Mouse (Mus musculus) CH12.LX (cell line): ENCODE results near the gene Pusl1. TPM values are rescaled to one million over a fixed set of nuclear protein-coding genes. Genes with fewer than 3 reads are reported as not detected.

ENCODE experiments used
- DNase-seq: peaks from one replicate; pipeline ENCODE4 v3.0.0-alpha.2; 2013; ENCODE audit errors: extremely low read depth
- H3K27ac ChIP-seq: 2 replicates; pipeline ENCODE4 v1.5.1; 2012; ENCODE audit warnings: low read depth, mild to moderate bottlenecking, control low read depth, moderate library complexity; ENCODE audit not compliant: insufficient read depth
- H3K27me3 ChIP-seq: replicated peaks from 2 replicates; pipeline ENCODE3; 2012; ENCODE audit warnings: inconsistent platforms
- H3K36me3 ChIP-seq, 2 experiments: replicated peaks in 1 of 2; 2 replicates each; pipeline versions ENCODE3 to v1.6.1; 2012; ENCODE audit warnings: inconsistent platforms in 1 of 2, low read length in 1 of 2, mild to moderate bottlenecking in 1 of 2, mixed read lengths in 1 of 2, moderate library complexity in 1 of 2; ENCODE audit not compliant: control insufficient read depth in 1 of 2, insufficient read depth in 1 of 2
- H3K4me1 ChIP-seq, 2 experiments: 2 replicates each; pipeline ENCODE4 v1.6.1; 2012; ENCODE audit warnings: inconsistent platforms in 1 of 2, moderate library complexity in 1 of 2; ENCODE audit not compliant: insufficient read depth in 2 of 2, control insufficient read depth in 1 of 2
- H3K4me2 ChIP-seq: 2 replicates; pipeline ENCODE4 v1.6.1; 2012; ENCODE audit warnings: low read depth, mild to moderate bottlenecking, control low read depth; ENCODE audit not compliant: poor library complexity, insufficient read depth, severe bottlenecking
- H3K4me3 ChIP-seq, 3 experiments: fragments of 150-350 bp in 1 of 3; sonication (generic) in 1 of 3; replicated peaks in 1 of 3; 2 replicates each; pipeline versions ENCODE3 to v1.5.1; 2011 to 2012; ENCODE audit warnings: low read depth in 2 of 3, low read length in 2 of 3, mild to moderate bottlenecking in 2 of 3, moderate library complexity in 2 of 3, control low read depth in 1 of 3, improper control_type of control experiment in 1 of 3, inconsistent platforms in 1 of 3, mixed read lengths in 1 of 3; ENCODE audit not compliant: poor library complexity in 1 of 3
- H3K79me2 ChIP-seq: replicated peaks from 2 replicates; pipeline ENCODE4 v1.6.1; 2012; ENCODE audit warnings: mild to moderate bottlenecking, moderate library complexity; ENCODE audit not compliant: control insufficient read depth, poor library complexity, insufficient read depth, severe bottlenecking; ENCODE audit errors: extremely low read depth
- H3K9ac ChIP-seq: 2 replicates; pipeline ENCODE4 v1.6.1; 2012; ENCODE audit warnings: low read depth, mild to moderate bottlenecking, control low read depth, moderate library complexity; ENCODE audit not compliant: insufficient read depth
- H3K9me3 ChIP-seq: replicated peaks from 2 replicates; pipeline ENCODE3; 2012; ENCODE audit warnings: low read length, inconsistent platforms, mixed read lengths
- ELF1 ChIP-seq: IDR thresholded peaks from 2 replicates; pipeline ENCODE4 v1.6.1; 2014; ENCODE audit warnings: low read depth, mild to moderate bottlenecking, inconsistent platforms, low read length, improper control_type of control experiment
- ETS1 ChIP-seq: conservative IDR thresholded peaks from 2 replicates; pipeline ENCODE4 v1.6.1; 2012; ENCODE audit warnings: low read depth, mild to moderate bottlenecking, inconsistent platforms, low read length, improper control_type of control experiment, moderate library complexity
- HCFC1 ChIP-seq: IDR thresholded peaks from 2 replicates; pipeline ENCODE4 v1.6.1; 2012; ENCODE audit warnings: low read depth, mild to moderate bottlenecking, inconsistent platforms, low read length, improper control_type of control experiment
- IRF4 ChIP-seq: IDR thresholded peaks from 2 replicates; pipeline ENCODE4 v1.6.1; 2014; ENCODE audit warnings: low read depth, mild to moderate bottlenecking, inconsistent platforms, low read length, improper control_type of control experiment
- MEF2A ChIP-seq: IDR thresholded peaks from 2 replicates; pipeline ENCODE4 v1.6.1; 2014; ENCODE audit warnings: low read depth, mild to moderate bottlenecking, inconsistent platforms, low read length, improper control_type of control experiment, borderline replicate concordance
- MXI1 ChIP-seq: IDR thresholded peaks from 2 replicates; pipeline ENCODE4 v1.6.1; 2011; ENCODE audit warnings: mild to moderate bottlenecking, low read depth, low read length, improper control_type of control experiment
- MYC ChIP-seq: IDR thresholded peaks from 2 replicates; pipeline ENCODE4 v1.6.1; 2011; ENCODE audit warnings: low read depth, mild to moderate bottlenecking, improper control_type of control experiment, low read length
- NELFE ChIP-seq: IDR thresholded peaks from 2 replicates; pipeline ENCODE4 v1.6.1; 2011; ENCODE audit warnings: low read depth, low read length, improper control_type of control experiment
- PAX5 ChIP-seq: IDR thresholded peaks from 2 replicates; pipeline ENCODE4 v1.6.1; 2012; ENCODE audit warnings: low read length, inconsistent platforms, mixed read lengths
- POLR2A ChIP-seq: IDR thresholded peaks from 2 replicates; pipeline ENCODE4 v1.6.1; 2011; ENCODE audit warnings: low read depth, mild to moderate bottlenecking, improper control_type of control experiment, low read length
- POLR2AphosphoS2 ChIP-seq: IDR thresholded peaks from 2 replicates; pipeline ENCODE4 v1.6.1; 2011; ENCODE audit warnings: low read depth, low read length, improper control_type of control experiment
- SIN3A ChIP-seq: IDR thresholded peaks from 2 replicates; pipeline ENCODE4 v1.6.1; 2012; ENCODE audit warnings: low read length, improper control_type of control experiment, inconsistent platforms
- TCF12 ChIP-seq: IDR thresholded peaks from 2 replicates; pipeline ENCODE4 v1.6.1; 2014; ENCODE audit warnings: low read depth, mild to moderate bottlenecking, inconsistent platforms, low read length, improper control_type of control experiment
- UBTF ChIP-seq: IDR thresholded peaks from 2 replicates; pipeline ENCODE4 v1.6.1; 2012; ENCODE audit warnings: low read depth, mild to moderate bottlenecking, inconsistent platforms, low read length, improper control_type of control experiment, moderate library complexity
- USF2 ChIP-seq: conservative IDR thresholded peaks from 2 replicates; pipeline ENCODE4 v1.6.1; 2011; ENCODE audit warnings: low read depth, low read length, improper control_type of control experiment
- ZC3H11A ChIP-seq: IDR thresholded peaks from 2 replicates; pipeline ENCODE4 v1.6.1; 2012; ENCODE audit warnings: low read depth, mild to moderate bottlenecking, inconsistent platforms, low read length, improper control_type of control experiment
- ZNF384 ChIP-seq: IDR thresholded peaks from 2 replicates; pipeline ENCODE4 v1.6.1; 2012; ENCODE audit warnings: low read depth, low read length, improper control_type of control experiment, inconsistent platforms
- dilution Hi-C: fragments of 300-500 bp; cut with MboI; formaldehyde crosslinking; loops from 2 replicates; pipeline ENCODE4 v1.14.3; 2020; ENCODE audit warnings: low sequenced_read_pairs; ENCODE audit not compliant: extremely low pct_unique_long_range_greater_than_20kb, extremely low pct_ligation_motif_present
- in situ Hi-C: fragments of 300-500 bp; cut with MboI; formaldehyde crosslinking; loops from 3 replicates; pipeline ENCODE4 v1.14.3; 2019; ENCODE audit warnings: low sequenced_read_pairs, low pct_ligation_motif_present, low pct_unique_long_range_greater_than_20kb, mixed read lengths
- polyA plus RNA-seq: library from polyadenylated mRNA; unstranded; fragments of >175 nt; gene quantifications from 2 replicates; pipeline ENCODE4 v1.2.1, GENCODE M21; 2012; ENCODE audit warnings: low read depth; ENCODE audit not compliant: insufficient read length
- total RNA-seq, 2 experiments: library from RNA; depleted of rRNA; stranded (reverse); fragments of 300-350 nt in 1 of 2; fragments of >200 nt in 1 of 2; gene quantifications; 2 replicates each; pipeline ENCODE4 v1.2.3; 2012 to 2014

The Pusl1 gene
- total and polyA plus RNA-seq, 3 experiments = 32.1 to 45.7 (median 37.5) TPM

DNA sequence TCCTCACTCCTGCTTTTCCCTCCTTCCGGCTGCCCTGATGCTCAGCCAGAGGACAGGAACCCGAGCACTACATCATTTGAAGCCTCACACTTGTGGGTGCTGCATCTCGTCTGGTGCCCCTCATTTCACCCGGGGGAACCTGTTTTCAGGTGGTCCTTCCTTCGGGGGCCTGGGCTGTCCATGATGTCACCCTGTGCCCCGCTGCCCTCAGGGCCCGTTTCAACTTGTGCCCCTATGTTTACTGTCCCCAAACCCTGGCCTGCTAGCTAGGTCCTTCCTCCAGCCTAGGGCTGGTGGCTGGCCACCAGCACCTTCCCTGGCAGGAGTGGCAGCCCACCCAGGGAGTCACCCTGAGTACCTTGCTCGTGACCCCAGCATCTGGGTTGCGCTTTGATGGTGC, 14.5 kb upstream of the Pusl1 start:
- Histone ChIP-seq H3K27ac (no peak overlapping the region), H3K79me2 (no peaks in the 10 kb centered on the region), H3K9me3 (no peaks in the 10 kb centered on the region), H3K4me1 (0 out of 4 replicates have a peak, but pooled peaks cover 0 to 2% of the 10 kb centered on the region in 2 experiments), H3K4me2 (no peak overlapping the region), H3K27me3 (no peaks in the 10 kb centered on the region)
- in situ Hi-C loops = no loop called here
- dilution Hi-C loops = no loop called here
- no peak for DNase-seq
- no peak for TF ChIP-seq MYC
- no peak for TF ChIP-seq MEF2A
- no peak for TF ChIP-seq ETS1
- TF ChIP-seq IRF4 = no peak
- TF ChIP-seq ELF1 = no peak
- TF ChIP-seq POLR2A = no peak
- no peak for TF ChIP-seq MXI1
- TF ChIP-seq NELFE = no peak
- TF ChIP-seq, all 38 proteins: peak for 0
- Histone ChIP-seq H3K4me3 (no peak overlapping the region), H3K36me3 (peaks cover 34 to 67% of the 10 kb centered on the region in 2 experiments), H3K9ac (no peak overlapping the region)

DNA sequence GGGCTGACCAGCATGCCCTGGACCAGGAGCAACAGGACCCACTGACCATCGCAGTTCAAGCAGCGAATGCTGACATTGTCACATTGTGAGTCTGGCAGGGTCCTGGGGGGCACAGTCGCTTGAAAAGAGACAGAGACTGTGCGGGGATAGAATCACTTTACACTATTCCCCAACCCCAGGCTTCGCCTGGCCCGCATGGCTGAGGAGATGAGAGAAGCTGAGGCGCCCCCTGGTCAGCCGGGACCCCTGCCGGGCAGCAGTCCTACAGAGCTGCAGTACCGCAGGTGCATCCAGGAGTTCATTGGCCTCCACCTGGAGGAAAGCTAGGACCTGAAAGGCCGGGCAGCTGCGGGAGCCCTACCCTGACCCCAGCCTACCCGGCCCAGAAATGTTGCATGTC, 14.1 kb upstream of the Pusl1 start:
- 0 out of 4 replicates have a peak, but pooled peaks cover 0 to 2% of the 10 kb centered on the region in 2 experiments for H3K4me1 ChIP-seq
- H3K4me3 ChIP-seq = no peak overlapping the region
- dilution Hi-C loops (no loop called here), in situ Hi-C loops (no loop called here)
- no peaks in the 10 kb centered on the region for H3K9me3 ChIP-seq
- peaks cover 39 to 72% of the 10 kb centered on the region in 2 experiments for H3K36me3 ChIP-seq
- TF ChIP-seq UBTF = no peak
- no peak for TF ChIP-seq PAX5
- no peak for TF ChIP-seq HCFC1
- no peak for TF ChIP-seq TCF12
- TF ChIP-seq USF2 = no peak
- TF ChIP-seq NELFE = no peak
- no peak for TF ChIP-seq MYC
- no peak for TF ChIP-seq IRF4
- TF ChIP-seq POLR2AphosphoS2 = no peak
- no peak for TF ChIP-seq SIN3A
- no peak for TF ChIP-seq ETS1
- TF ChIP-seq POLR2A = no peak
- no peak for TF ChIP-seq ZNF384
- no peak for TF ChIP-seq ZC3H11A
- no peak for DNase-seq
- no peaks in the 10 kb centered on the region for H3K27me3 ChIP-seq
- no peak overlapping the region for H3K27ac ChIP-seq
- no peaks in the 10 kb centered on the region for H3K79me2 ChIP-seq
- H3K9ac ChIP-seq = no peak overlapping the region
- no peak overlapping the region for H3K4me2 ChIP-seq
